ENCODE assay signal across 8 mouse cellular contexts in genomic region chr5:76184286-76185080, GRCm38 (mm10). TPM values are rescaled to one million over a fixed set of nuclear protein-coding genes. Genes with fewer than 3 reads are reported as not detected.
DNase-seq lines count a peak whose midpoint lies in the region; ATAC-seq and TF ChIP-seq lines count a peak whose summit lies in the region.

No protein-coding gene starts in this region.

- no peak for TF ChIP-seq CTCF in lung, embryonic 14.5 days (IDR thresholded peaks at IDR 0.05; ENCODE audit: low read depth)
- 0 out of 2 replicates have a peak, but pooled peaks have one; percentile 12 for TF ChIP-seq CTCF in thymus, adult 2 months (IDR thresholded peaks at IDR 0.05; ENCODE audit: borderline replicate concordance, control insufficient read depth, extremely low read depth, insufficient read depth, low read length, poor library complexity)

- peak overlapping the region; percentile 91 for H3K4me3 ChIP-seq in forebrain, embryonic 13.5 days
- peak overlapping the region; percentile 87 for H3K4me3 ChIP-seq in lung, embryonic 14.5 days (ENCODE audit: low read depth, low read length)
- peak overlapping the region; percentile 65 for H3K4me3 ChIP-seq in thymus, adult 2 months (ENCODE audit: control insufficient read depth, insufficient read depth, low read length)

- H3K27ac ChIP-seq in forebrain, embryonic 13.5 days, result peak overlapping the region; percentile 96
- peak overlapping the region; percentile 97 for H3K27ac ChIP-seq in lung, embryonic 14.5 days (ENCODE audit: low read depth)
- no peak overlapping the region for H3K27ac ChIP-seq in thymus, adult 2 months (ENCODE audit: control insufficient read depth, insufficient read depth, low read length)

- peak; percentile 79 for DNase-seq in ES-CJ7 (ENCODE audit: low read depth, low spot score)
- DNase-seq in heart, postnatal 10 days, result peak; percentile 77 to 83
- DNase-seq in kidney, postnatal 36 days, result peak; percentile 69 to 82
- DNase-seq in lung, embryonic 14.5 days, result peak; percentile 89
- DNase-seq in thymus, adult 2 months, result peak; percentile 72

- intact Hi-C loops in heart, postnatal 10 days (cut with DNase I), result no loop called here

- peak overlapping the region; percentile 79 for H3K4me2 ChIP-seq in forebrain, embryonic 13.5 days
- H3K4me2 ChIP-seq in lung, embryonic 14.5 days, result peak overlapping the region; percentile 85

- peak; percentile 60 for ATAC-seq in cerebellum, adult (ENCODE audit: insufficient number of reproducible peaks, low FRiP score, low TSS enrichment)
- peak; percentile 92 for ATAC-seq in forebrain, embryonic 13.5 days
- peak; percentile 91 for ATAC-seq in lung, embryonic 14.5 days (ENCODE audit: insufficient read depth)
- ATAC-seq in neutrophil, adult 5-6 weeks (ENCODE audit: extremely low read depth, insufficient number of reproducible peaks, low FRiP score, poor library complexity, severe bottlenecking), result peak; percentile 11; the same call in 1 of the 2 replicates

- no peak for TF ChIP-seq POLR2A in thymus, adult 2 months (IDR thresholded peaks at IDR 0.05; ENCODE audit: control insufficient read depth, extremely low read depth, insufficient read depth, low read length, poor library complexity)

- H3K9ac ChIP-seq in forebrain, embryonic 13.5 days, result peak overlapping the region; percentile 97
- peak overlapping the region; percentile 92 for H3K9ac ChIP-seq in lung, embryonic 14.5 days

- peaks cover 3% of the 10 kb centered on the region; the same call in 1 of the 2 replicates for H3K27me3 ChIP-seq in forebrain, embryonic 13.5 days
- no peaks in the 10 kb centered on the region for H3K27me3 ChIP-seq in lung, embryonic 14.5 days (ENCODE audit: insufficient read depth, low read length)
- no peaks in the 10 kb centered on the region for H3K27me3 ChIP-seq in thymus, adult 2 months (ENCODE audit: control insufficient read depth, insufficient read depth, low read length)

- WGBS in forebrain, embryonic 13.5 days, result 4% methylated on average over 35 of the region's 38 CpGs
- WGBS in lung, embryonic 14.5 days, result 4% methylated on average over 38 of the region's 38 CpGs
- 5% methylated on average over 38 of the region's 38 CpGs for WGBS in thymus, adult 2 months

- H3K9me3 ChIP-seq in forebrain, embryonic 13.5 days (replicated peaks), result no peaks in the 10 kb centered on the region
- no peaks in the 10 kb centered on the region for H3K9me3 ChIP-seq in lung, embryonic 14.5 days (ENCODE audit: low read depth, low read length)

- 0 out of 2 replicates have a peak, but pooled peaks cover 3% of the 10 kb centered on the region for H3K36me3 ChIP-seq in forebrain, embryonic 13.5 days (ENCODE audit: poor library complexity, severe bottlenecking)
- H3K36me3 ChIP-seq in lung, embryonic 14.5 days (ENCODE audit: insufficient read depth), result peaks cover 7% of the 10 kb centered on the region; the same call in 1 of the 2 replicates
- H3K36me3 ChIP-seq in thymus, adult 2 months (ENCODE audit: control insufficient read depth, insufficient read depth, low read length), result no peaks in the 10 kb centered on the region

- H3K4me1 ChIP-seq in forebrain, embryonic 13.5 days, result peaks cover 34% of the 10 kb centered on the region
- peaks cover 8% of the 10 kb centered on the region for H3K4me1 ChIP-seq in lung, embryonic 14.5 days (ENCODE audit: insufficient read depth)
- H3K4me1 ChIP-seq in thymus, adult 2 months (replicated peaks; ENCODE audit: control insufficient read depth, insufficient read depth, low read length), result peaks cover 10% of the 10 kb centered on the region

RNA-seq across cellular contexts. Expression of gene Tmem165, which starts 0.8 kb away (rescaled TPM):
- 54.2 and 55.5 TPM in 2 replicates for polyA plus RNA-seq in forebrain, embryonic 13.5 days (2015; fragmentation: Nextera tagmentation; extraction: Ambion mirVana)
- 10 to 100 TPM; 39.4 to 42.2 TPM for total RNA-seq in heart, postnatal 10 days (2021)
- 133 and 137 TPM in 2 replicates for polyA plus RNA-seq in lung, embryonic 14.5 days (2014; fragmentation: Nextera tagmentation; extraction: Ambion mirVana)
- 51.7 and 62.7 TPM in 2 replicates for total RNA-seq in neutrophil, adult 5-6 weeks (2017)
- 63.9 and 94.6 TPM in 2 replicates for polyA plus RNA-seq in thymus, adult 2 months (2012; rRNA removed)

RNA-seq across cellular contexts. Expression of gene Srd5a3, which starts 44.4 kb away (rescaled TPM):
- polyA plus RNA-seq in forebrain, embryonic 13.5 days (2015; fragmentation: Nextera tagmentation; extraction: Ambion mirVana), result 15.4 and 16.5 TPM in 2 replicates
- total RNA-seq in heart, postnatal 10 days (2021), result 10 to 100 TPM; 17.1 to 18.3 TPM
- 35.7 and 37.6 TPM in 2 replicates for polyA plus RNA-seq in lung, embryonic 14.5 days (2014; fragmentation: Nextera tagmentation; extraction: Ambion mirVana)
- 35.9 and 45.3 TPM in 2 replicates for total RNA-seq in neutrophil, adult 5-6 weeks (2017)
- polyA plus RNA-seq in thymus, adult 2 months (2012; rRNA removed), result 139 and 150 TPM in 2 replicates

Comparison
In these comparisons a context has a peak if more than half of its experiments do, and no peak if none do; other contexts are left out.
1. ATAC-seq: peak in every context shown above with its lines; median percentile 92 in forebrain, embryonic 13.5 days; 91 in lung, embryonic 14.5 days; 60 in cerebellum, adult; 11 in neutrophil, adult 5-6 weeks.